Mouse (Mus musculus) liver, embryonic 14.5 days (tissue): ENCODE results near the gene Lpp. TPM values are rescaled to one million over a fixed set of nuclear protein-coding genes. Genes with fewer than 3 reads are reported as not detected.

ENCODE experiments used
- ATAC-seq: fragments of 200-750 bp; cut with Nextera tagmentation; 2 replicates; pipeline ENCODE4 v1.8.0; 2017; ENCODE audit warnings: moderate number of reproducible peaks, mild to moderate bottlenecking, moderate library complexity; ENCODE audit not compliant: insufficient read depth
- DNase-seq, 3 experiments: peaks; one replicate each; pipeline ENCODE4 v3.0.0-alpha.2; 2012 to 2013; ENCODE audit warnings: low read depth in 3 of 3, low spot score in 3 of 3
- H3K27ac ChIP-seq: fragments of 300-500 bp; sonication (generic); 2 replicates; pipeline ENCODE4 v1.5.1; 2014; ENCODE audit warnings: moderate library complexity, mild to moderate bottlenecking, control low read depth, inconsistent platforms
- H3K27me3 ChIP-seq: fragments of 300-500 bp; sonication (generic); 2 replicates; pipeline ENCODE4 v1.6.1; 2014; ENCODE audit warnings: mild to moderate bottlenecking, low read length, moderate library complexity; ENCODE audit not compliant: control insufficient read depth, insufficient read depth
- H3K36me3 ChIP-seq: fragments of 300-500 bp; sonication (generic); replicated peaks from 2 replicates; pipeline ENCODE4 v1.6.1; 2014; ENCODE audit warnings: low read depth; ENCODE audit not compliant: control insufficient read depth, insufficient read depth
- H3K4me1 ChIP-seq, 2 experiments: fragments of 200-500 bp in 1 of 2; fragments of 300-500 bp in 1 of 2; sonication (generic) in 1 of 2; replicated peaks; 2 replicates each; pipeline ENCODE4 v1.6.1; 2012 to 2014; ENCODE audit warnings: antibody characterized with exemption in 1 of 2, inconsistent platforms in 1 of 2, low read length in 1 of 2; ENCODE audit not compliant: control insufficient read depth in 2 of 2, insufficient read depth in 2 of 2
- H3K4me2 ChIP-seq: fragments of 300-500 bp; sonication (generic); 2 replicates; pipeline ENCODE4 v1.6.1; 2014; ENCODE audit warnings: low read depth, mild to moderate bottlenecking, control low read depth, moderate library complexity
- H3K4me3 ChIP-seq, 2 experiments: fragments of 200-500 bp in 1 of 2; fragments of 300-500 bp in 1 of 2; sonication (generic) in 1 of 2; 2 replicates each; pipeline ENCODE4 v1.5.1; 2012 to 2014; ENCODE audit warnings: low read depth in 2 of 2, low read length in 2 of 2, mild to moderate bottlenecking in 2 of 2, control low read depth in 1 of 2, inconsistent platforms in 1 of 2, moderate library complexity in 1 of 2; ENCODE audit not compliant: insufficient read depth in 1 of 2
- H3K9ac ChIP-seq: fragments of 300-500 bp; sonication (generic); replicated peaks from 2 replicates; pipeline ENCODE4 v1.6.1; 2014; ENCODE audit warnings: mild to moderate bottlenecking, control low read depth, moderate library complexity
- H3K9me3 ChIP-seq: fragments of 300-500 bp; sonication (generic); 2 replicates; pipeline ENCODE4 v1.6.1; 2016; ENCODE audit warnings: low read length, mixed read lengths; ENCODE audit not compliant: control insufficient read depth
- CTCF ChIP-seq: IDR thresholded peaks from 2 replicates; pipeline ENCODE4 v1.5.1; 2016; ENCODE audit warnings: antibody characterized with exemption, low read depth, control low read depth
- EP300 ChIP-seq: IDR thresholded peaks from 2 replicates; pipeline ENCODE4 v1.6.1; 2016; ENCODE audit warnings: antibody characterized with exemption, low read depth
- WGBS: fragments of 180-500 bp; shearing (Covaris S2); extraction: QIAGEN DNeasy Blood & Tissue Kit; methylation state at CpG from one replicate; pipeline ENCODE4 v1.1.7; 2014; ENCODE audit not compliant: insufficient replicate concordance; 5-methylcytosine and 5-hydroxymethylcytosine counted together
- polyA plus RNA-seq, 2 experiments: library from polyadenylated mRNA; depleted of rRNA in 1 of 2; stranded (reverse) in 1 of 2; unstranded in 1 of 2; fragments of >200 nt; fragmentation: Nextera tagmentation in 1 of 2; extraction: Ambion mirVana in 1 of 2; gene quantifications; 2 replicates each; pipeline versions ENCODE4 v1.2.1 to v1.2.3; 2012 to 2014

Lpp gene
- polyA plus RNA-seq, 2 experiments = 1.4 to 4.3 TPM

- Histone ChIP-seq H3K27ac (no peak overlapping the region), H3K4me3 (no peak overlapping the region), H3K27me3 (no peaks in the 10 kb centered on the region), H3K9me3 (no peaks in the 10 kb centered on the region), H3K9ac (no peak overlapping the region), H3K36me3 (no peaks in the 10 kb centered on the region), H3K4me2 (no peak overlapping the region), H3K4me1 (peaks cover 0 to 17% of the 10 kb centered on the region in 2 experiments; a peak in 2 of 4 replicates)
- TF ChIP-seq EP300 = no peak
- TF ChIP-seq CTCF = no peak
- 52% methylated on average over 4 of the region's 4 CpGs for WGBS
- DNase-seq = no peak
- no peak for ATAC-seq
These were observed 51.5 kb downstream of the Lpp start for GRCm38 (mm10) chr16:24444818-24445217.

- peaks cover 0 to 21% of the 10 kb centered on the region in 2 experiments; a peak in 2 of 4 replicates for H3K4me1 ChIP-seq
- H3K36me3 ChIP-seq = no peaks in the 10 kb centered on the region
- DNase-seq (no peak), ATAC-seq (no peak)
- H3K27ac ChIP-seq = no peak overlapping the region
- 54% methylated on average over 3 of the region's 3 CpGs for WGBS
- H3K27me3 ChIP-seq = no peaks in the 10 kb centered on the region
- TF ChIP-seq CTCF (no peak), EP300 (no peak)
- H3K4me3 ChIP-seq = no peak overlapping the region
- no peak overlapping the region for H3K9ac ChIP-seq
- no peaks in the 10 kb centered on the region for H3K9me3 ChIP-seq
- H3K4me2 ChIP-seq = no peak overlapping the region
These were observed 52.2 kb downstream of the Lpp start for GRCm38 (mm10) chr16:24445473-24445872.

GRCm38 (mm10) chr16:24446449-24446848 lies 53.1 kb downstream of the Lpp start:
- TF ChIP-seq CTCF (no peak), EP300 (no peak)
- peaks cover 0 to 22% of the 10 kb centered on the region in 2 experiments; a peak in 2 of 4 replicates for H3K4me1 ChIP-seq
- H3K36me3 ChIP-seq = no peaks in the 10 kb centered on the region
- H3K4me2 ChIP-seq = no peak overlapping the region
- DNase-seq (no peak), ATAC-seq (no peak)
- no peak overlapping the region for H3K27ac ChIP-seq
- no peaks in the 10 kb centered on the region for H3K9me3 ChIP-seq
- H3K27me3 ChIP-seq = no peaks in the 10 kb centered on the region
- WGBS = 13% methylated on average over 1 of the region's 1 CpGs
- no peak overlapping the region for H3K9ac ChIP-seq
- no peak overlapping the region for H3K4me3 ChIP-seq

- DNase-seq = no peak
These were observed 54.6 kb downstream of the Lpp start for GRCm38 (mm10) chr16:24447666-24448492.

GRCm38 (mm10) chr16:24448493-24448845 lies 55.2 kb downstream of the Lpp start:
- H3K27me3 ChIP-seq = no peaks in the 10 kb centered on the region
- 14% methylated on average over 2 of the region's 2 CpGs for WGBS
- H3K4me1 ChIP-seq = peaks cover 0 to 19% of the 10 kb centered on the region in 2 experiments; a peak in 2 of 4 replicates
- H3K9me3 ChIP-seq = no peaks in the 10 kb centered on the region
- no peaks in the 10 kb centered on the region for H3K36me3 ChIP-seq
- no peak for TF ChIP-seq EP300
- TF ChIP-seq CTCF = no peak
- no peak overlapping the region for H3K9ac ChIP-seq
- ATAC-seq = no peak
- no peak overlapping the region for H3K4me2 ChIP-seq
- no peak for DNase-seq
- no peak overlapping the region for H3K4me3 ChIP-seq
- no peak overlapping the region for H3K27ac ChIP-seq

More at GRCm38 (mm10) chr16:24447666-24448492, 54.6 kb downstream of the Lpp start:
- no peak for TF ChIP-seq EP300
- Histone ChIP-seq H3K27me3 (no peaks in the 10 kb centered on the region), H3K4me3 (no peak overlapping the region), H3K4me1 (peaks cover 0 to 19% of the 10 kb centered on the region in 2 experiments; a peak in 2 of 4 replicates), H3K36me3 (no peaks in the 10 kb centered on the region), H3K27ac (no peak overlapping the region), H3K9me3 (no peaks in the 10 kb centered on the region), H3K4me2 (no peak overlapping the region), H3K9ac (no peak overlapping the region)
- no peak for ATAC-seq
- WGBS = 29% methylated on average over 7 of the region's 7 CpGs
